Mouse (Mus musculus) layer of hippocampus, adult 9-10 months (tissue): ENCODE results near the gene Luzp2.

Source experiments
- DNase-seq: peaks from one replicate; pipeline ENCODE4 v3.0.0; 2022; ENCODE audit warnings: low spot score

Luzp2 gene

GRCm38 (mm10) chr7:54835372-54835851 is at the start of gene Luzp2:
Luzp2 (plus strand) TSS chr7:54835498.
- no peak for DNase-seq

- no peak for DNase-seq
Measured at GRCm38 (mm10) chr7:54787456-54787855, 47.8 kb upstream of the Luzp2 start.

GRCm38 (mm10) chr7:54818606-54819005 is 16.7 kb upstream of the Luzp2 start:
- DNase-seq = no peak

GRCm38 (mm10) chr7:54828751-54829150 is 6.5 kb upstream of the Luzp2 start:
- DNase-seq = no peak

- DNase-seq = no peak
Measured at GRCm38 (mm10) chr7:54835911-54836352, 634 bp downstream of the Luzp2 start.

GRCm38 (mm10) chr7:54836437-54836836 is 1.1 kb downstream of the Luzp2 start:
- DNase-seq = no peak

GRCm38 (mm10) chr7:54842807-54843335 is 7.6 kb downstream of the Luzp2 start:
- no peak for DNase-seq

- DNase-seq = no peak
Measured at GRCm38 (mm10) chr7:54845875-54846691, 10.8 kb downstream of the Luzp2 start.

GRCm38 (mm10) chr7:54846692-54847020 is 11.4 kb downstream of the Luzp2 start:
- DNase-seq = no peak

GRCm38 (mm10) chr7:54852860-54853259 is 17.6 kb downstream of the Luzp2 start:
- no peak for DNase-seq

- no peak for DNase-seq
Measured at GRCm38 (mm10) chr7:54861230-54861856, 26.0 kb downstream of the Luzp2 start.

GRCm38 (mm10) chr7:54878928-54879644 is 43.8 kb downstream of the Luzp2 start:
- no peak for DNase-seq

GRCm38 (mm10) chr7:54893709-54894627 is 58.7 kb downstream of the Luzp2 start:
- no peak for DNase-seq

GRCm38 (mm10) chr7:54898589-54898988 is 63.3 kb downstream of the Luzp2 start:
- DNase-seq = no peak

- DNase-seq = no peak
Measured at GRCm38 (mm10) chr7:54909958-54910357, 74.7 kb downstream of the Luzp2 start.

GRCm38 (mm10) chr7:54914030-54914429 is 78.7 kb downstream of the Luzp2 start:
- no peak for DNase-seq

GRCm38 (mm10) chr7:54921991-54922390 is 86.7 kb downstream of the Luzp2 start:
- no peak for DNase-seq

GRCm38 (mm10) chr7:54956759-54957158 is 121.5 kb downstream of the Luzp2 start:
- no peak for DNase-seq

GRCm38 (mm10) chr7:54962678-54963077 is 127.4 kb downstream of the Luzp2 start:
- no peak for DNase-seq

GRCm38 (mm10) chr7:54977372-54977771 is 142.1 kb downstream of the Luzp2 start:
- no peak for DNase-seq

GRCm38 (mm10) chr7:54980585-54980984 is 145.3 kb downstream of the Luzp2 start:
- no peak for DNase-seq
